Comparison of ENCODE assay signal across 26 mouse cellular contexts in genomic region chr5:132372605-132373004, GRCm38 (mm10).
"Had no signal": no experiment of that assay in that cellular context is flagged by ENCODE, and none has a peak within 500 bp of the region (broad histone marks: within the 10 kb centered on the region; RNA-seq: fewer than 3 reads in every experiment).

No protein-coding gene starts in this region.

- H3K27ac ChIP-seq: heart, adult 2 months; heart, embryonic 10.5 days; hindbrain, embryonic 13.5 days; hindbrain, embryonic 15.5 days; hindbrain, postnatal 0 days; kidney, embryonic 15.5 days; kidney, postnatal 0 days; left cerebral cortex, adult 2 months; limb, embryonic 10.5 days; limb, embryonic 12.5 days; liver, embryonic 13.5 days had no signal

- ATAC-seq: hindbrain, postnatal 0 days; intestine, embryonic 16.5 days had no signal

- H3K4me2 ChIP-seq: heart, embryonic 12.5 days; hindbrain, embryonic 13.5 days; hindbrain, embryonic 15.5 days; kidney, embryonic 15.5 days; limb, embryonic 12.5 days; liver, embryonic 11.5 days; liver, embryonic 13.5 days had no signal

- H3K9me3 ChIP-seq: heart, embryonic 10.5 days; heart, embryonic 12.5 days; hindbrain, embryonic 13.5 days; hindbrain, embryonic 15.5 days; kidney, embryonic 15.5 days; limb, embryonic 10.5 days; limb, embryonic 12.5 days; liver, embryonic 13.5 days had no signal

- H3K9ac ChIP-seq: heart, embryonic 12.5 days; hindbrain, embryonic 13.5 days; hindbrain, embryonic 15.5 days; kidney, embryonic 15.5 days; limb, embryonic 12.5 days; liver, embryonic 13.5 days had no signal

- DNase-seq: gastrocnemius, postnatal 14 days; gastrocnemius, postnatal 36 days; heart, adult 11 months; heart, adult 2 months; heart, postnatal 14 days; heart, postnatal 36 days; kidney, adult 11 months; kidney, adult 2 months; kidney, adult 9 months; kidney, postnatal 14 days; kidney, postnatal 36 days; layer of hippocampus, adult 9-11 months; liver; liver, embryonic 13.5 days had no signal

- H3K27me3 ChIP-seq: heart, embryonic 12.5 days; hindbrain, embryonic 13.5 days; hindbrain, embryonic 15.5 days; kidney, embryonic 15.5 days; limb, embryonic 12.5 days; liver, embryonic 13.5 days had no signal

- H3K4me3 ChIP-seq: heart, adult 2 months; heart, embryonic 10.5 days; heart, embryonic 12.5 days; hindbrain, embryonic 13.5 days; hindbrain, embryonic 15.5 days; kidney, embryonic 15.5 days; left cerebral cortex, adult 2 months; limb, embryonic 10.5 days; limb, embryonic 12.5 days; liver, embryonic 13.5 days had no signal

- H3K36me3 ChIP-seq: heart, embryonic 10.5 days; heart, embryonic 12.5 days; hindbrain, embryonic 13.5 days; hindbrain, embryonic 15.5 days; kidney, embryonic 15.5 days; limb, embryonic 10.5 days; limb, embryonic 12.5 days; liver, embryonic 13.5 days had no signal
